Mouse (Mus musculus) mesoderm, embryonic 11.5 days (tissue): ENCODE data around the gene Rnf19b.
A peak's percentile ranks its signal among the peaks of the same experiment; 100 is the strongest.

ENCODE experiments used
- DNase-seq: peaks from one replicate; pipeline ENCODE4 v3.0.0-alpha.2; 2012; ENCODE audit warnings: low read depth, low spot score

Rnf19b gene

GRCm38 (mm10) chr4:129058207-129059092, at the start of gene Rnf19b:
TSS of gene Rnf19b (plus strand) at chr4:129058271.
- DNase-seq = peak; percentile 30

GRCm38 (mm10) chr4:129008672-129009071, 49.4 kb upstream of the Rnf19b start:
- DNase-seq = peak; percentile 38

GRCm38 (mm10) chr4:129009521-129009920, 48.5 kb upstream of the Rnf19b start:
- peak; percentile 39 for DNase-seq

GRCm38 (mm10) chr4:129011604-129012121, 46.4 kb upstream of the Rnf19b start:
- DNase-seq = no peak

- DNase-seq = no peak
Measured at GRCm38 (mm10) chr4:129013151-129013864, 44.8 kb upstream of the Rnf19b start.

DNA sequence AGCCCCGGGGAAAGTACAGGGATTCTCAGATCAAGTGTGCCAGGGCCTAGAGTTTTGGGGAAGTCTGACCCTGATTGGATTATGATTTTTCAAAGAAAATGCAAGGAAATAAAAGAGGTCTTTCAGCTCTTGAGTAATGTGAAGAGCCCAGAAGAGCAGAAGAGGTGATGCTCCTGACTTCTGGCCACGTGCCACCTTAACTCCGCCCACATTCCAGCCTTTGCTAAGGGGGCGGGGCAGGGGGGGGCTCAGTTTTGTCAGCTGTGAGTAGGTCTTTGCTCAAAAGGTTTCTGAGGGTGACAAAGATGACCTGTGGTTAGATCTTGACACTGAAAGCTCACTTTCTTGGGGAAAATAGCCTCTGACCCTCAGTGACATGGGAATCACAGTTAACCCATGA, 41.7 kb upstream of the Rnf19b start:
- DNase-seq = no peak

GRCm38 (mm10) chr4:129017150-129017549, 40.9 kb upstream of the Rnf19b start:
- no peak for DNase-seq

DNA sequence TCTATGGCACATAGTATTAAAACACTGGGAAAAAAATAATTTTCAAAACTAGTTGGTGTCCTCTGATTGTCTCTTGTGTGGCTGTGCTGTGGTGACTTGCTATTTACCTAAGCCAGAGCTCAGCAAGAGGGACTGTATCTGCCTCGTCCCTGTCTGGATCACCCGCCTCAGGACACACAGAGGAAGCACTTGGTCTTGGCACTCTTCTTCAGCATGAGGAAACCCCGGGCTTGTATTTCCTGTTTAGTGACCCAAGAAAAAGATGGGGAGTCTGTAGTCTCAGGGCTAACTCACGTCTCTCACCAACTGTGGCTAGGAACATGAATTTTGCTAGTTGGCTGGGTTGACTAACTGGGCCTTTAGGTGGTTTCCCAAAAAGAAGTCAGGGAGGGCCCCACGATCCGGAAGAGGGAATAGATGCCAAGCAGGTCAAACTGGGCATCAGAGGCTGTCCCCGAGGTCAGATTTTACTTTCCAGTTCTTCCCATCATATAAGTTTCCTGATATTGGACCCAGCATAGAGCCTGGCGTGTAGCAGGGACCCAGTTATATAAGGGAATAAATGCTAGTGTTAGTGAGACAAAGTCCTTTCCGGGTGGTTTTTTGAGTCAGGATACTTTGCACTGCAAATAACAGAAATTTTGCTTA, 39.2 kb upstream of the Rnf19b start:
- DNase-seq = no peak

DNA sequence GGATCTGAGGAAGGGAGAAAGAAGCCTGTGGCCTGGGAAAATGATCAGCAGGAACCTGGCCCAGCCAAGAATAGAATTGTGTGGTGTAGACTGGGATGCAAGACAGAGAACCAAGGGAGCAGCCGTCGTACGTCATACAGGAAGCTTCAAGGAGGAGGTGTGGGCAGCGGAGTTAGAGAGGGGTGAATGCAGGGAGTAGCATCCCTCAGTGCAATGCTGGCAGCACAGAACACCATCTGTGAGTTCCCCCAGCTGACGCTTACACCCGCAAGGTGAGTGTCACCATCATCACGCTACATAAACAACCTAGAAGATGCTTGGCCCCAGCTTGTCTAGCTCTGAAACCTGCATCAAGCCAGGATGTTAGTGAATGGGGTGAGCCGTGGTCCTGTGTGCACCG, 38.3 kb upstream of the Rnf19b start:
- no peak for DNase-seq

DNA sequence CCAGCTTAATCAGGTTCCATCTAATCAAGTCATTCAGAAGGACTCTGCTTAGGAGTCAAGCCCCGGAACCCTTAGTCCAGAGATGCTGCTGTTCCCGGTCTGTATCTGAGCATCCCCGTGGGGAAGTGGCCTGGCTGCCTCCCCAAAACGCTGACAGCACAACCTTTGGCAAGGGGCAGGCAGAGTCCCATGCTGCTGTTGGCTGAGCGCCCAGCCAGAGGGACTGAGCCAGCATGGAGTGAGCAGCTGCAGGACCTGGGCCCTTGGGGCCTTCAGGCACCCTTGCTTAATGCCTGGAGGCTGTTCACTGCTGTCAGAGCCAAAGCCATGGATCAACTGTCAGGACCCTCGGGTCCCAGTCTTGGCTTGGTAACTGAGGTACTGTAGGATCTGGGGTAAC, 37.6 kb upstream of the Rnf19b start:
- DNase-seq = no peak

- DNase-seq = no peak
Measured at GRCm38 (mm10) chr4:129021426-129021825, 36.6 kb upstream of the Rnf19b start.

GRCm38 (mm10) chr4:129021886-129022285, 36.2 kb upstream of the Rnf19b start:
- no peak for DNase-seq

GRCm38 (mm10) chr4:129023884-129024283, 34.2 kb upstream of the Rnf19b start:
- DNase-seq = no peak

DNA sequence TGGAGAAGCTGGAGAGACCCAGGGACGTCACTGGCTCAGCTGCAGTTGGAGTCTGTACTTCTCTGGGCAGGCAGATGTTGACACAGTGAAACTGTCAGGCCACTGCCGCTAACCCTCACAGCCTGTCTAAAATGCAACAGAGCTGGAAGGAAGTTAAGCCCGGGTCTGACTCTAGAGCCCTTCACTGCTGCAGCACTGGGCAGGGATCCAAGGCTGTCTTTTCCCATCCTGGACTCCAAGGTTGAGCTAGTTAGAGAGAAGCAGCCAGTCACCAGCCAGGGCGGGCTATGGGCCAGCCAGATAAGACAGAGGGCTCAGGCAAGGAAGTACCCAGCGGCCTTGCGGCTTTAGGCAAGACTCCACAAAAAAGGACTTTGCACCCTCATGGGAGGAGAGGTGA, 33.3 kb upstream of the Rnf19b start:
- no peak for DNase-seq

DNA sequence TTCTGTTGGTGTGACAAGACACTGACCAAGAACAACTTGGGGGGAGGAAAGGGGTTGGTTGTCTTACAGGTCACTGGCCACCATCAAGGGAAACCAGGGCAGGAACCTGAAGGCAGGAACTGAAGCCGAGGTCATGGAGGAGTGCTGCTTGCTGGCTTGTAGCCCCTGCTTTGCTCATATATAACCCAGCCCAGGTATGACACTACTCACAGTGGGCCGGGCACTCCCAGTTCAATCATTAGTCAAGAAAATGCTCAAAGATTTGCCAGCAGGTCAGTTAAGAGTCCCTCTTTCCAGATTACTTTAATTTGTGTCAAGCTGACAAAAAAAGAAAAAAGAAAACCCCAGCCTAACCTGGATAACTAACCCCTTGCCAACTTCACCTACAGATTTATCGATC, 32.4 kb upstream of the Rnf19b start:
- DNase-seq = no peak

- DNase-seq = no peak
Measured at GRCm38 (mm10) chr4:129030746-129031145, 27.3 kb upstream of the Rnf19b start.

DNA sequence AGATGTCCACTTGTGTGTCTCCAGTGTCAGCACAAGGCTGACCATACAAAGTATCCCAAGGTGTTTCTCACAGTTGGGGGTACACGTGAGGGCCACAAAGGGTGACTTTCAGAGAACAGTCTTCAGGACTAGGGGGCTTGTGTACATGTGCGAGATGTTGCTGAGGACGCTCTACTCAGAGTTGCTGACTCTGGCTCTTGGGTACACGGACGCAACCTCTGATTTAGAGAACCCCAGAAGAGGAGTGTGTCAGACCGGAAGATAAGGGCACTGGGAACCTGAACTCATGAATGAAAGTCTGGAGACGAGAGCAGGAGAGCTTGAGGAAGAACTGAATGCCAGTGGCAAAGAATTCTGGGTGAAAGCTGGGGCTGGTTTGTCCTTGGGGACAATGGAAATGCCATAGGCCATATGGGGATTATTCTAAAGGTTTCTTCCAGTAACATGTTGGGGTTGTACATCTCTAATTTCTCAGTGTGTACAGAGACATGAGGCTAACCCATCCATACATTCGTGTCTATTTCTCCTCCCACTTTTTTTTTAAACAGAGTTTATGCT, 26.6 kb upstream of the Rnf19b start:
- DNase-seq = no peak

DNA sequence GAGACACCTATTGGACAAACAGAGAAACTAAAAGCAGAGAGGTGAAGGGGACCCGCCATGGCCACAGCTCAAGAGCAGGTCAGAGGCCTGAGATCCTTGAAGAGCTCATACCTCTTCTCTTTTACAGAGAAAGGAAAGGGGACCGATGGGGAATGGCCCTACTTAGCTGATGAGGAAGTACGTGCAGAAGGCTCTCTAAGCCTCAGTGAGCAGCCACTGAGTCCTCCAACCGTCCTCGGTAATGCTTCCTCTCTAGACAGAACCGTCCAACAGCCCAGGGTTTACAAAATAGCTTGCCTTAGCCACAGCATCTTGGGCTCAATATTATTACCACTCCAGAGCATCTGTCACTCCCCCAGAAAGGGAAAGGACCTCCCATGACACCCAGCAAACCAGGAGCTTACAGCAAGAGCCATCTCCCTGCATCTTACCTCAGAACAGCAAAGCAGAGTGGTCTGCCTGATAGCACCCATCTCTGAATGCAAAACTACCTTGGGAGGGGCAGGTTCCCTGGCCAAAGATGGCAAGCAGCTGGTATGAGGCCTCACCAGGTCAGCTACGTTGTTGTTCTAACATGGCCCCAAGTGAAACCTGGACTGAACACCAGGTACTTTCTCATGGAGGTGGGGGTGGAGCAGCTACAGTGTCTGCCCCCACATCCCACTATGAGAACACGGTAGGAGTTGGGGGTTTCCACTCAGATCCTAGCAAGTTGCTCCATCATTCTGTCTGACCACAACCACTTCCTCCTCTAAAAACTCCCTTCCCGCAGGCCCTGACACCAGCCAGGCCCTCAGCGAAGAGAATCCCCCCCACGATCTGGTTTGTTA, 25.7 kb upstream of the Rnf19b start:
- DNase-seq = no peak

DNA sequence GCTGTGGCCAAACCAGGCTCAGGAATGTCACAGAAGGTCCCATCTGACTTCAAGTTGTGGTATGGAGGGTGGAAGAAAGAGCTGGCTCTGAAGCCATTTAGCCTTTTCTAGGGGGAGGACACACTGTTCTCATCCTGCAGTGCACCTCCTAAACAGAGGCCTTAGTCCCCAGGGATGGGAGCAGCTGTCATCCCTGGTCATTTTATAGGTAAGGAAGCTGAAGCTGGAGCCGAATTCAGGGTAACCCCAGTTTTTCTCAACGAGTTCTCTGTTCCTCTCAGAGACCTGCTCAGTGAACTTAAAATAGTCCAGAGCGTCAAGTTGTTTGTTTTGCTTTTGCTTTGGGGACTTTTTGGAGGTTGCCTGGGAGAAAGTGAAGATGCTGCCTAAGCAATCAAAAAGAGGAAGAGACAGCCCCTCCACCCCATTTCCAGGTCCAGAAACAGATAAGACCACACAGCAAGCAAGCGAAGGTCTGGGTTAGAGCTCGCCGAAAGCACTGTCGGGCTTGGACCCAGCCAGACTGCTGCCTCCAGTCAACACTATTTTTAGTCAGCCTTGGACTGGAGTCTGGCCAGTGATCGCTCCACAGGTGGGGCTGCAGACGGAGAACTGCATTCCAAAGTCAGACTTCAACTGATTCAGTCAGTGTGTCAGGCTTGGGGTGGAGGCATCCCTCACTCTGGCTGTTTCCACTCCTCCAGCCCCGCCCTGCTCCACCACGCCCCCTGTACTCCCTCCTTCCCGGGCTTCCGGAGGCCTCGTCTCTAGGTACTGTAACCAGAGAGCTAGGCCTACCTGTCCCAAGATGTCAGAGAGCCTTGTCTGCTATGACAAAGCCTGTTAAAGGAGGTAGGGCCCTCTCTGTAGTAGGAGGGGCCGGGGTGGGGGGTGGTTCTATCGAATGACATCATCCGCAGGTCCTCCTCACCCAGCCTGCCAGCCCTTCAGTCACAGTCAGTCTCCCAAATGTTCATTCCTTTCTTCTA, 24.8 kb upstream of the Rnf19b start:
- peak; percentile 47 for DNase-seq

GRCm38 (mm10) chr4:129034224-129034623, 23.8 kb upstream of the Rnf19b start:
- no peak for DNase-seq
